Mouse (Mus musculus): ENCODE data around the gene St6galnac3.

Gene St6galnac3

GRCm38 (mm10) chr3:153733364-153734159 lies 8.6 kb upstream of the St6galnac3 start:
- DNase-seq (ENCODE audit: low spot score in 2 of 2), result peak in 1 of 2 experiments; percentile 35

GRCm38 (mm10) chr3:153732749-153733148 lies 7.8 kb upstream of the St6galnac3 start:
- no peak for DNase-seq (ENCODE audit: low spot score in 2 of 2)

- no peak for DNase-seq (ENCODE audit: low spot score in 2 of 2)
Observed at GRCm38 (mm10) chr3:153732035-153732434, 7.1 kb upstream of the St6galnac3 start.

GRCm38 (mm10) chr3:153728577-153728976 lies 3.6 kb upstream of the St6galnac3 start:
- no peak for DNase-seq (ENCODE audit: low spot score in 2 of 2)

GRCm38 (mm10) chr3:153723467-153724079 lies 1.4 kb downstream of the St6galnac3 start:
- DNase-seq (ENCODE audit: low spot score in 2 of 2), result no peak

GRCm38 (mm10) chr3:153721525-153721924 lies 3.4 kb downstream of the St6galnac3 start:
- DNase-seq (ENCODE audit: low spot score in 2 of 2), result no peak

- DNase-seq (ENCODE audit: low spot score in 2 of 2), result no peak
Observed at GRCm38 (mm10) chr3:153720922-153721321, 4.1 kb downstream of the St6galnac3 start.

- no peak for DNase-seq (ENCODE audit: low spot score in 2 of 2)
Observed at GRCm38 (mm10) chr3:153720296-153720695, 4.7 kb downstream of the St6galnac3 start.

- DNase-seq (ENCODE audit: low spot score in 2 of 2), result no peak
Observed at GRCm38 (mm10) chr3:153719256-153719970, 5.6 kb downstream of the St6galnac3 start.

GRCm38 (mm10) chr3:153718724-153719123 lies 6.2 kb downstream of the St6galnac3 start:
- no peak for DNase-seq (ENCODE audit: low spot score in 2 of 2)

GRCm38 (mm10) chr3:153717742-153718141 lies 7.2 kb downstream of the St6galnac3 start:
- no peak for DNase-seq (ENCODE audit: low spot score in 2 of 2)

GRCm38 (mm10) chr3:153715646-153716045 lies 9.3 kb downstream of the St6galnac3 start:
- DNase-seq (ENCODE audit: low spot score in 2 of 2), result no peak

GRCm38 (mm10) chr3:153710545-153710944 lies 14.4 kb downstream of the St6galnac3 start:
- no peak for DNase-seq (ENCODE audit: low spot score in 2 of 2)

GRCm38 (mm10) chr3:153707687-153708086 lies 17.3 kb downstream of the St6galnac3 start:
- DNase-seq (ENCODE audit: low spot score in 2 of 2), result no peak

GRCm38 (mm10) chr3:153706901-153707300 lies 18.1 kb downstream of the St6galnac3 start:
- no peak for DNase-seq (ENCODE audit: low spot score in 2 of 2)

- no peak for DNase-seq (ENCODE audit: low spot score in 2 of 2)
Observed at GRCm38 (mm10) chr3:153701752-153702740, 22.9 kb downstream of the St6galnac3 start.

- DNase-seq (ENCODE audit: low spot score in 2 of 2), result no peak
Observed at GRCm38 (mm10) chr3:153701172-153701571, 23.8 kb downstream of the St6galnac3 start.

- DNase-seq (ENCODE audit: low spot score in 2 of 2), result no peak
Observed at GRCm38 (mm10) chr3:153699086-153699485, 25.9 kb downstream of the St6galnac3 start.

GRCm38 (mm10) chr3:153692978-153693377 lies 32.0 kb downstream of the St6galnac3 start:
- no peak for DNase-seq (ENCODE audit: low spot score in 2 of 2)

GRCm38 (mm10) chr3:153692206-153692813 lies 32.7 kb downstream of the St6galnac3 start:
- DNase-seq (ENCODE audit: low spot score in 2 of 2), result no peak

- DNase-seq (ENCODE audit: low spot score in 2 of 2), result no peak
Observed at GRCm38 (mm10) chr3:153691537-153691936, 33.4 kb downstream of the St6galnac3 start.
